Mouse (Mus musculus) adrenal gland, postnatal 25 days (tissue): Measurements from ENCODE around the gene Bcr. TPM values are rescaled to one million over a fixed set of nuclear protein-coding genes. Genes with fewer than 3 reads are reported as not detected.

Source experiments
- DNase-seq: peaks from one replicate; pipeline ENCODE4 v3.0.0; 2021; ENCODE audit warnings: mixed read lengths
- total RNA-seq: library from RNA; stranded (reverse); gene quantifications from 2 replicates; pipeline ENCODE4 v1.2.3, GENCODE M21; 2021

Gene Bcr
- total RNA-seq, 1 experiment from 2014 or later: 41.0 TPM

GRCm38 (mm10) chr10:75094338-75094737 lies 33.9 kb downstream of the Bcr start:
- DNase-seq: no peak

GRCm38 (mm10) chr10:75095216-75095615 lies 34.8 kb downstream of the Bcr start:
- DNase-seq: no peak

GRCm38 (mm10) chr10:75098446-75099183 lies 38.2 kb downstream of the Bcr start:
- no peak for DNase-seq

- no peak for DNase-seq
Measured at GRCm38 (mm10) chr10:75100298-75100697, 39.9 kb downstream of the Bcr start.

- no peak for DNase-seq
Measured at GRCm38 (mm10) chr10:75103502-75103901, 43.1 kb downstream of the Bcr start.

GRCm38 (mm10) chr10:75104191-75105098 lies 44.1 kb downstream of the Bcr start:
- peak; percentile 30 for DNase-seq

GRCm38 (mm10) chr10:75105099-75105461 lies 44.7 kb downstream of the Bcr start:
- DNase-seq: no peak

- no peak for DNase-seq
Measured at GRCm38 (mm10) chr10:75105687-75106086, 45.3 kb downstream of the Bcr start.

GRCm38 (mm10) chr10:75106940-75107381 lies 46.6 kb downstream of the Bcr start:
- no peak for DNase-seq

GRCm38 (mm10) chr10:75108092-75108491 lies 47.7 kb downstream of the Bcr start:
- DNase-seq: no peak

GRCm38 (mm10) chr10:75111446-75112201 lies 51.2 kb downstream of the Bcr start:
- no peak for DNase-seq

GRCm38 (mm10) chr10:75112405-75112804 lies 52.0 kb downstream of the Bcr start:
- no peak for DNase-seq

- DNase-seq: no peak
Measured at GRCm38 (mm10) chr10:75113620-75114019, 53.2 kb downstream of the Bcr start.

GRCm38 (mm10) chr10:75115240-75115639 lies 54.8 kb downstream of the Bcr start:
- DNase-seq: no peak

- no peak for DNase-seq
Measured at GRCm38 (mm10) chr10:75116842-75117457, 56.6 kb downstream of the Bcr start.

GRCm38 (mm10) chr10:75118444-75118843 lies 58.1 kb downstream of the Bcr start:
- no peak for DNase-seq

- DNase-seq: peak; percentile 47
Measured at GRCm38 (mm10) chr10:75119396-75119795, 59.0 kb downstream of the Bcr start.

GRCm38 (mm10) chr10:75120176-75120575 lies 59.8 kb downstream of the Bcr start:
- DNase-seq: no peak

- DNase-seq: peak; percentile 66
Measured at GRCm38 (mm10) chr10:75121028-75121427, 60.6 kb downstream of the Bcr start.

- no peak for DNase-seq
Measured at GRCm38 (mm10) chr10:75125577-75125976, 65.2 kb downstream of the Bcr start.

GRCm38 (mm10) chr10:75129283-75129710 lies 68.9 kb downstream of the Bcr start:
- peak; percentile 82 for DNase-seq
